Mouse (Mus musculus) activated CD4-positive, CD25-positive, alpha-beta regulatory T cell, adult 9 weeks (primary cell): ENCODE measurements around the gene Rab5a. TPM values are rescaled to one million over a fixed set of nuclear protein-coding genes. Genes with fewer than 3 reads are reported as not detected.

Source experiments
- polyA plus RNA-seq: library from polyadenylated mRNA; unstranded; fragments of 100-300 nt; shearing (Covaris generic); gene quantifications from one replicate; pipeline ENCODE4 v1.2.1, GENCODE M21; 2017

The Rab5a gene
- 14.6 TPM for polyA plus RNA-seq

GRCm38 (mm10) chr17:53478858-53479603 lies at the start of gene Rab5a:
TSS of gene Rab5a (plus strand) at chr17:53479234.

GRCm38 (mm10) chr17:53462603-53463495 lies 16.2 kb upstream of the Rab5a start, which contains the start of gene Efhb:
TSS of gene Efhb (minus strand) at chr17:53463321.

GRCm38 (mm10) chr17:53539351-53539750 lies 60.3 kb downstream of the Rab5a start, which contains the start of gene Pp2d1:
TSS of gene Pp2d1 (minus strand) at chr17:53539451.

Other genes with a start within 250 kb of the Rab5a start
- gene Efhb, start 15.9 kb upstream of the Rab5a start, polyA plus RNA-seq: 0.07 TPM
- 0.55 TPM for gene Pp2d1, start 60.2 kb downstream of the Rab5a start, polyA plus RNA-seq
- gene Kat2b, start 87.6 kb downstream of the Rab5a start, polyA plus RNA-seq: 15.6 TPM
- 4.9 TPM for gene Sgo1, start 210.1 kb downstream of the Rab5a start, polyA plus RNA-seq